Mouse (Mus musculus): ENCODE results near the gene Rerg.

Gene Rerg

GRCm38 (mm10) chr6:137131794-137132193, 38.5 kb downstream of the Rerg start:
- DNase-seq (ENCODE audit: low spot score in 2 of 2): no peak

- no peak for DNase-seq (ENCODE audit: low spot score in 2 of 2)
Measured at GRCm38 (mm10) chr6:137131349-137131748, 38.9 kb downstream of the Rerg start.

- no peak for DNase-seq (ENCODE audit: low spot score in 2 of 2)
Measured at GRCm38 (mm10) chr6:137126861-137127260, 43.4 kb downstream of the Rerg start.

- no peak for DNase-seq (ENCODE audit: low spot score in 2 of 2)
Measured at GRCm38 (mm10) chr6:137126224-137126623, 44.1 kb downstream of the Rerg start.

- DNase-seq (ENCODE audit: low spot score in 2 of 2): no peak
Measured at GRCm38 (mm10) chr6:137125433-137125832, 44.9 kb downstream of the Rerg start.

- DNase-seq (ENCODE audit: low spot score in 2 of 2): no peak
Measured at GRCm38 (mm10) chr6:137125006-137125405, 45.3 kb downstream of the Rerg start.

GRCm38 (mm10) chr6:137116849-137117473, 53.3 kb downstream of the Rerg start:
- DNase-seq (ENCODE audit: low spot score in 2 of 2): no peak

- no peak for DNase-seq (ENCODE audit: low spot score in 2 of 2)
Measured at GRCm38 (mm10) chr6:137114859-137115258, 55.4 kb downstream of the Rerg start.

- DNase-seq (ENCODE audit: low spot score in 2 of 2): peak in 1 of 2 experiments; percentile 53
Measured at GRCm38 (mm10) chr6:137111266-137111813, 59.0 kb downstream of the Rerg start.

GRCm38 (mm10) chr6:137110778-137111174, 59.5 kb downstream of the Rerg start:
- peak in 1 of 2 experiments; percentile 38 for DNase-seq (ENCODE audit: low spot score in 2 of 2)

- DNase-seq (ENCODE audit: low spot score in 2 of 2): peak in 1 of 2 experiments; percentile 50
Measured at GRCm38 (mm10) chr6:137109811-137110777, 60.2 kb downstream of the Rerg start.

GRCm38 (mm10) chr6:137105285-137105684, 65.0 kb downstream of the Rerg start:
- DNase-seq (ENCODE audit: low spot score in 2 of 2): peak in 1 of 2 experiments; percentile 17

- DNase-seq (ENCODE audit: low spot score in 2 of 2): peak in 1 of 2 experiments; percentile 51
Measured at GRCm38 (mm10) chr6:137102662-137103179, 67.6 kb downstream of the Rerg start.

- DNase-seq (ENCODE audit: low spot score in 2 of 2): peak in 1 of 2 experiments; percentile 41
Measured at GRCm38 (mm10) chr6:137101886-137102661, 68.2 kb downstream of the Rerg start.

GRCm38 (mm10) chr6:137100259-137100658, 70.0 kb downstream of the Rerg start:
- DNase-seq (ENCODE audit: low spot score in 2 of 2): no peak

- peak in 1 of 2 experiments; percentile 58 for DNase-seq (ENCODE audit: low spot score in 2 of 2)
Measured at GRCm38 (mm10) chr6:137098232-137099191, 71.8 kb downstream of the Rerg start.

- peak in 1 of 2 experiments; percentile 28 for DNase-seq (ENCODE audit: low spot score in 2 of 2)
Measured at GRCm38 (mm10) chr6:137094475-137094874, 75.8 kb downstream of the Rerg start.

- DNase-seq (ENCODE audit: low spot score in 2 of 2): peak in 1 of 2 experiments; percentile 38
Measured at GRCm38 (mm10) chr6:137088469-137088868, 81.8 kb downstream of the Rerg start.

- DNase-seq (ENCODE audit: low spot score in 2 of 2): peak in 1 of 2 experiments; percentile 5
Measured at GRCm38 (mm10) chr6:137087956-137088355, 82.3 kb downstream of the Rerg start.

- peak in 1 of 2 experiments; percentile 18 for DNase-seq (ENCODE audit: low spot score in 2 of 2)
Measured at GRCm38 (mm10) chr6:137087470-137087869, 82.8 kb downstream of the Rerg start.
